Comparison of ENCODE assay signal across 9 mouse cellular contexts in the genomic region with DNA sequence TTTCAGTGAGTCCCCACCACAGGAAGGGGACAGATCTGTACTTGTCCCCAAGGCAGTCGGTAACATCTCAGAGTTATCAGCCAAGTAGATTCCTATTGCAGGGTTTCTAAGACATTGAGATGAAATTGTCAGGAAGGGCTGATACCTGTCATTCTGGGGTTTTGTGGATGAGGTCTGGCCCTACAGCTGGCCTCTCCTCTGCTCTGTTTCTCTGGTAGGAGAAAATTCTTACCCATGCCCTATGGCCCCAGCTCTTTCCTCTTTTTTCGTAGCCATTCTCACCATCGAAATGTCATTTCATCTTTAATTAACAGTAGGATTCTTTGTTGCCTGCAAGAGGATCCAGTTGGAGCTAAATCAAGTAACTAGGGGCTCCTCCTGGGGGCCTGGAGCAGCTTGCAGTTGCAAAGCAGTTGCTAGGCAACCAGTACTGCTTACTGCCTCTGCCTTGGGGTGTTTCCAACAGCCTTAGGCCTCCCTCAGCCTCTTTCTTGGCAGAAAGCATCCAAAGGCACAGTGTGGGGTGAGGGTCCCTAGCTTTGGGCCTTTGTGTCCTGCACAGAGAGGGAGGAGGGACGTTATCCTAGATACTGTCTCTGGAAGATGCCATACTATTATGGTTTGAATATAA. TPM values are rescaled to one million over a fixed set of nuclear protein-coding genes. Genes with fewer than 3 reads are reported as not detected.
A peak's percentile ranks its signal among the peaks of the same experiment; 100 is the strongest.
DNase-seq lines count a peak whose midpoint lies in the region; ATAC-seq and TF ChIP-seq lines count a peak whose summit lies in the region.
"Had no signal": no experiment of that assay in that cellular context is flagged by ENCODE, and none has a peak within 500 bp of the region (broad histone marks: within the 10 kb centered on the region; RNA-seq: fewer than 3 reads in every experiment).

Gene 4933407L21Rik, plus strand, starts transcription at position 427 of the 631 bp plus-strand sequence.

- no peak for TF ChIP-seq CTCF in lung, postnatal 0 days (IDR thresholded peaks at IDR 0.05)
- TF ChIP-seq CTCF in lung, adult 2 months (IDR thresholded peaks at IDR 0.05; ENCODE audit: insufficient read depth, low read length): no peak

- no peak within 1 kb of the TSS for H3K4me2 ChIP-seq in lung, postnatal 0 days (replicated peaks; ENCODE audit: low read depth, low read length)
- peak within 1 kb of the TSS; percentile 24; the same call in 1 of the 2 replicates for H3K4me2 ChIP-seq in forebrain, embryonic 14.5 days (ENCODE audit: low read length)
- peak within 1 kb of the TSS; percentile 9; the same call in 1 of the 2 replicates for H3K4me2 ChIP-seq in neural tube, embryonic 13.5 days
- H3K4me2 ChIP-seq: stomach, embryonic 15.5 days had no signal

- H3K27ac ChIP-seq in lung, postnatal 0 days (ENCODE audit: low read length): no peak within 1 kb of the TSS
- H3K27ac ChIP-seq in forebrain, embryonic 14.5 days (ENCODE audit: low read depth, low read length): peak within 1 kb of the TSS; percentile 89
- peak within 1 kb of the TSS; percentile 75 for H3K27ac ChIP-seq in neural tube, embryonic 13.5 days (replicated peaks)
- H3K27ac ChIP-seq: stomach, embryonic 15.5 days had no signal

- no peaks in the 10 kb centered on the region for H3K9me3 ChIP-seq in lung, postnatal 0 days (ENCODE audit: low read length)
- no peaks in the 10 kb centered on the region for H3K9me3 ChIP-seq in forebrain, embryonic 14.5 days (replicated peaks; ENCODE audit: control insufficient read depth, low read length)
- no peaks in the 10 kb centered on the region for H3K9me3 ChIP-seq in neural tube, embryonic 13.5 days
- H3K9me3 ChIP-seq: stomach, embryonic 15.5 days had no signal

- no peak within 1 kb of the TSS for H3K9ac ChIP-seq in lung, postnatal 0 days (replicated peaks; ENCODE audit: low read depth)
- peak within 1 kb of the TSS; percentile 21; the same call in 1 of the 2 replicates for H3K9ac ChIP-seq in forebrain, embryonic 14.5 days (ENCODE audit: low read length)
- H3K9ac ChIP-seq in neural tube, embryonic 13.5 days: no peak within 1 kb of the TSS
- H3K9ac ChIP-seq: stomach, embryonic 15.5 days had no signal

- peak; percentile 24 for DNase-seq in lung, postnatal 0 days (ENCODE audit: low spot score)
- DNase-seq in lung, adult 2 months: no peak
- DNase-seq in forebrain, embryonic 14.5 days (ENCODE audit: low spot score): peak; percentile 97
- DNase-seq in layer of hippocampus, adult 9-11 months: peak; percentile 90
- no peak for DNase-seq in urinary bladder, postnatal 14 days (ENCODE audit: low spot score)
- DNase-seq in adrenal gland, postnatal 25 days: no peak

- H3K4me3 ChIP-seq in lung, postnatal 0 days (ENCODE audit: low read depth, low read length): no peak within 1 kb of the TSS
- no peak within 1 kb of the TSS for H3K4me3 ChIP-seq in lung, adult 2 months (replicated peaks; ENCODE audit: extremely low read depth, low read depth, low read length)
- H3K4me3 ChIP-seq in forebrain, embryonic 14.5 days (ENCODE audit: low read depth, low read length): no peak within 1 kb of the TSS
- no peak within 1 kb of the TSS for H3K4me3 ChIP-seq in neural tube, embryonic 13.5 days
- H3K4me3 ChIP-seq: stomach, embryonic 15.5 days had no signal

- no peaks in the 10 kb centered on the region for H3K4me1 ChIP-seq in lung, postnatal 0 days (ENCODE audit: insufficient read depth, low read depth, low read length)
- H3K4me1 ChIP-seq in lung, adult 2 months (ENCODE audit: control insufficient read depth, insufficient read depth, low read length): no peaks in the 10 kb centered on the region
- H3K4me1 ChIP-seq in forebrain, embryonic 14.5 days (ENCODE audit: control insufficient read depth, insufficient read depth, low read length): peaks cover 32% of the 10 kb centered on the region
- H3K4me1 ChIP-seq in neural tube, embryonic 13.5 days (replicated peaks): peaks cover 32% of the 10 kb centered on the region

- H3K36me3 ChIP-seq in lung, postnatal 0 days (ENCODE audit: insufficient read depth, low read length): no peaks in the 10 kb centered on the region
- H3K36me3 ChIP-seq in forebrain, embryonic 14.5 days (ENCODE audit: control insufficient read depth, insufficient read depth, low read length): no peaks in the 10 kb centered on the region
- H3K36me3 ChIP-seq in neural tube, embryonic 13.5 days: no peaks in the 10 kb centered on the region
- H3K36me3 ChIP-seq: stomach, embryonic 15.5 days had no signal

- H3K27me3 ChIP-seq in lung, postnatal 0 days (replicated peaks; ENCODE audit: insufficient read depth, low read length): no peaks in the 10 kb centered on the region
- H3K27me3 ChIP-seq in forebrain, embryonic 14.5 days (replicated peaks; ENCODE audit: control insufficient read depth, insufficient read depth, low read length): no peaks in the 10 kb centered on the region
- H3K27me3 ChIP-seq in neural tube, embryonic 13.5 days: peaks cover 14% of the 10 kb centered on the region; the same call in 1 of the 2 replicates
- H3K27me3 ChIP-seq: stomach, embryonic 15.5 days had no signal

- no peak for ATAC-seq in lung, postnatal 0 days
- peak; percentile 95 for ATAC-seq in forebrain, embryonic 14.5 days
- peak; percentile 90 for ATAC-seq in neural tube, embryonic 13.5 days (ENCODE audit: low read depth)
- no peak for ATAC-seq in activated CD4-positive, CD25-positive, alpha-beta regulatory T cell, adult 4 months

- WGBS in lung, postnatal 0 days: 64% methylated on average over 4 of the region's 4 CpGs
- WGBS in lung, adult 2 months: 56% methylated on average over 4 of the region's 4 CpGs
- WGBS in forebrain, embryonic 14.5 days: 12% methylated on average over 4 of the region's 4 CpGs
- 23% methylated on average over 4 of the region's 4 CpGs for WGBS in neural tube, embryonic 13.5 days

- TF ChIP-seq EP300 in lung, postnatal 0 days (IDR thresholded peaks at IDR 0.05): no peak

- TF ChIP-seq POLR2A in lung, adult 2 months (IDR thresholded peaks at IDR 0.05; ENCODE audit: borderline replicate concordance, extremely low read depth, low read depth, low read length): no peak

RNA-seq across cellular contexts. Expression of gene 4933407L21Rik, which starts in this region (rescaled TPM):
- 0.11 and 0.30 TPM in 2 replicates for polyA plus RNA-seq in lung, postnatal 0 days (2015; fragmentation: Nextera tagmentation; extraction: Ambion mirVana)
- not detected in 2 replicates for polyA plus RNA-seq in lung, adult 2 months (2012; rRNA removed)
- polyA plus RNA-seq in forebrain, embryonic 14.5 days (2014; fragmentation: Nextera tagmentation; extraction: Ambion mirVana): 4.0 and 4.2 TPM in 2 replicates
- polyA plus RNA-seq in neural tube, embryonic 13.5 days (2015; fragmentation: Nextera tagmentation; extraction: Ambion mirVana): 2.7 and 3.5 TPM in 2 replicates
- total RNA-seq in adrenal gland, postnatal 25 days (2021): 0.27 TPM in 1 of 2 replicates, not detected in the other
- 1 to 10 TPM in 1 of 2 experiments, under 1 TPM in 1; 0.51 to 1.5 TPM for polyA plus RNA-seq in activated CD4-positive, CD25-positive, alpha-beta regulatory T cell, adult 4 months (2017; shearing (Covaris generic))

Comparison
In these comparisons a context has a peak if more than half of its experiments do, and no peak if none do; other contexts are left out.
1. Peak in DNase-seq in lung, postnatal 0 days; RNA of the gene not detected or under 1 TPM.
2. ATAC-seq: peak in forebrain, embryonic 14.5 days (single experiment) and neural tube, embryonic 13.5 days (single experiment); none in lung, postnatal 0 days (single experiment) and activated CD4-positive, CD25-positive, alpha-beta regulatory T cell, adult 4 months (single experiment).
3. DNase-seq: peak in forebrain, embryonic 14.5 days (single experiment) and layer of hippocampus, adult 9-11 months (single experiment); none in lung, adult 2 months (single experiment), urinary bladder, postnatal 14 days (single experiment) and adrenal gland, postnatal 25 days (single experiment).